42 mouse cellular contexts compared by ENCODE assay signal in genomic region chr7:45597013-45597412, GRCm38 (mm10). TPM values are rescaled to one million over a fixed set of nuclear protein-coding genes. Genes with fewer than 3 reads are reported as not detected.
"Had no signal": no experiment of that assay in that cellular context is flagged by ENCODE, and none has a peak within 500 bp of the region (broad histone marks: within the 10 kb centered on the region; RNA-seq: fewer than 3 reads in every experiment).

No protein-coding gene starts in this region.

- H3K4me2 ChIP-seq: heart, embryonic 11.5 days; heart, embryonic 12.5 days; heart, embryonic 13.5 days; heart, embryonic 15.5 days; hindbrain, embryonic 12.5 days; hindbrain, embryonic 13.5 days; hindbrain, embryonic 14.5 days; hindbrain, embryonic 15.5 days; intestine, embryonic 15.5 days; kidney, embryonic 15.5 days had no signal

- H3K9me3 ChIP-seq: heart, embryonic 10.5 days; heart, embryonic 12.5 days; heart, embryonic 13.5 days; heart, embryonic 15.5 days; hindbrain, embryonic 10.5 days; hindbrain, embryonic 12.5 days; hindbrain, embryonic 13.5 days; hindbrain, embryonic 15.5 days; intestine, embryonic 15.5 days; kidney, embryonic 15.5 days had no signal

- DNase-seq: heart, postnatal 10 days; heart, postnatal 14 days; heart, postnatal 36 days; heart, postnatal 4 days; kidney, postnatal 10 days; kidney, postnatal 14 days; kidney, postnatal 4 days; layer of hippocampus, adult 9-11 months; layer of hippocampus, postnatal 36 days had no signal

- H3K9ac ChIP-seq: heart, embryonic 12.5 days; heart, embryonic 13.5 days; heart, embryonic 15.5 days; hindbrain, embryonic 12.5 days; hindbrain, embryonic 13.5 days; hindbrain, embryonic 14.5 days; hindbrain, embryonic 15.5 days; intestine, embryonic 15.5 days; kidney, embryonic 15.5 days had no signal

- ATAC-seq: hindbrain, embryonic 16.5 days; hindbrain, postnatal 0 days; inflammation-experienced regulatory T-cells, adult 6 months; intestine, embryonic 15.5 days; intestine, embryonic 16.5 days; intestine, postnatal 0 days had no signal

- H3K4me1 ChIP-seq: hindbrain, embryonic 12.5 days; hindbrain, embryonic 15.5 days had no signal

- H3K36me3 ChIP-seq: heart, embryonic 10.5 days; heart, embryonic 12.5 days; heart, embryonic 13.5 days; heart, embryonic 15.5 days; hindbrain, embryonic 10.5 days; hindbrain, embryonic 12.5 days; hindbrain, embryonic 13.5 days; hindbrain, embryonic 15.5 days; intestine, embryonic 15.5 days; kidney, embryonic 15.5 days had no signal

- H3K27ac ChIP-seq: heart, embryonic 10.5 days; heart, embryonic 13.5 days; heart, embryonic 15.5 days; hindbrain, embryonic 10.5 days; hindbrain, embryonic 12.5 days; hindbrain, embryonic 13.5 days; hindbrain, embryonic 14.5 days; hindbrain, embryonic 15.5 days; hindbrain, postnatal 0 days; intestine, embryonic 15.5 days; kidney, embryonic 15.5 days; kidney, postnatal 0 days; layer of hippocampus, adult 2 months had no signal

- H3K4me3 ChIP-seq: heart, embryonic 10.5 days; heart, embryonic 12.5 days; heart, embryonic 13.5 days; heart, embryonic 15.5 days; hindbrain, embryonic 10.5 days; hindbrain, embryonic 12.5 days; hindbrain, embryonic 13.5 days; hindbrain, embryonic 15.5 days; intestine, embryonic 15.5 days; kidney, embryonic 15.5 days; layer of hippocampus, adult 2 months had no signal

- H3K27me3 ChIP-seq: heart, embryonic 12.5 days; heart, embryonic 13.5 days; heart, embryonic 15.5 days; hindbrain, embryonic 12.5 days; hindbrain, embryonic 13.5 days; hindbrain, embryonic 15.5 days; intestine, embryonic 15.5 days; kidney, embryonic 15.5 days had no signal

RNA-seq across cellular contexts. Expression of gene Fgf21, which starts 18.3 kb away (rescaled TPM):
- total RNA-seq: heart, adult 8-10 months; heart, postnatal 10 days; heart, postnatal 14 days; heart, postnatal 25 days; heart, postnatal 36 days; heart, postnatal 4 days; hematopoietic stem cell, adult 5-6 weeks; hindbrain, postnatal 0 days; layer of hippocampus, adult 18-20 months; layer of hippocampus, adult 2 months; layer of hippocampus, adult 8-10 months; layer of hippocampus, postnatal 10 days; layer of hippocampus, postnatal 14 days; layer of hippocampus, postnatal 25 days; layer of hippocampus, postnatal 36 days had no signal
- polyA plus RNA-seq: heart, embryonic 10.5 days; heart, embryonic 11.5 days; heart, embryonic 12.5 days; heart, embryonic 13.5 days; heart, embryonic 14.5 days; heart, postnatal 0 days; hindbrain, embryonic 10.5 days; hindbrain, embryonic 11.5 days; hindbrain, embryonic 13.5 days; hindbrain, embryonic 14.5 days; hindbrain, embryonic 15.5 days; hindbrain, embryonic 16.5 days; hindbrain, postnatal 0 days; inflammation-experienced regulatory T-cells, adult 6 months; intestine, postnatal 0 days; kidney, adult 2 months; kidney, embryonic 14.5 days; kidney, embryonic 16.5 days had no signal

RNA-seq across cellular contexts. Expression of gene Fut1, which starts 20.1 kb away (rescaled TPM):
- total RNA-seq: heart, adult 8-10 months; heart, postnatal 10 days; heart, postnatal 25 days; heart, postnatal 36 days; heart, postnatal 4 days; hindbrain, postnatal 0 days; layer of hippocampus, adult 2 months; layer of hippocampus, postnatal 14 days; layer of hippocampus, postnatal 25 days; layer of hippocampus, postnatal 36 days had no signal
- polyA plus RNA-seq: heart, embryonic 10.5 days; heart, embryonic 11.5 days; heart, embryonic 12.5 days; heart, embryonic 13.5 days; heart, postnatal 0 days; hindbrain, embryonic 10.5 days; hindbrain, embryonic 11.5 days; hindbrain, embryonic 12.5 days; hindbrain, embryonic 14.5 days; hindbrain, embryonic 15.5 days; hindbrain, embryonic 16.5 days; hindbrain, postnatal 0 days; inflammation-experienced regulatory T-cells, adult 6 months had no signal

RNA-seq across cellular contexts. Expression of gene Izumo1, which starts 24.6 kb away (rescaled TPM):
- total RNA-seq: hematopoietic stem cell, adult 5-6 weeks; layer of hippocampus, adult 18-20 months; layer of hippocampus, adult 2 months; layer of hippocampus, postnatal 10 days; layer of hippocampus, postnatal 25 days; layer of hippocampus, postnatal 36 days had no signal
- polyA plus RNA-seq: hindbrain, embryonic 10.5 days; hindbrain, embryonic 13.5 days; hindbrain, embryonic 14.5 days; hindbrain, embryonic 16.5 days; inflammation-experienced regulatory T-cells, adult 6 months; intestine, embryonic 15.5 days had no signal

RNA-seq across cellular contexts. Expression of gene Rasip1, which starts 30.3 kb away (rescaled TPM):
- total RNA-seq: hematopoietic stem cell, adult 5-6 weeks had no signal
